Mouse (Mus musculus) bone marrow macrophage, adult 2 months (primary cell): ENCODE measurements around the gene Krt24. TPM values are rescaled to one million over a fixed set of nuclear protein-coding genes. Genes with fewer than 3 reads are reported as not detected.

Experiments used
- H3K27ac ChIP-seq: 2 replicates; pipeline ENCODE4 v1.5.1; 2012; ENCODE audit warnings: low read depth, low read length; ENCODE audit not compliant: insufficient read depth
- H3K4me1 ChIP-seq: 2 replicates; pipeline ENCODE4 v1.6.1; 2012; ENCODE audit warnings: low read length; ENCODE audit not compliant: control insufficient read depth, insufficient read depth
- H3K4me3 ChIP-seq: 2 replicates; pipeline ENCODE4 v1.5.1; 2012; ENCODE audit warnings: mild to moderate bottlenecking, low read length, moderate library complexity; ENCODE audit not compliant: insufficient read depth
- CTCF ChIP-seq: IDR thresholded peaks from 2 replicates; pipeline ENCODE4 v1.5.1; 2012; ENCODE audit warnings: low read depth, mild to moderate bottlenecking, low read length, moderate library complexity
- POLR2A ChIP-seq: IDR thresholded peaks from 2 replicates; pipeline ENCODE4 v1.6.1; 2012; ENCODE audit warnings: mild to moderate bottlenecking, low read depth, low read length, borderline replicate concordance
- polyA plus RNA-seq: library from polyadenylated mRNA; stranded (reverse); fragments of >200 nt; gene quantifications from 2 replicates; pipeline ENCODE4 v1.2.4, GENCODE M21; 2012; ENCODE audit not compliant: missing spikeins, insufficient read depth, insufficient read length

Krt24 gene
- polyA plus RNA-seq, 1 experiment: not detected

- Histone ChIP-seq H3K27ac (no peak overlapping the region), H3K4me1 (no peaks in the 10 kb centered on the region), H3K4me3 (no peak overlapping the region)
- TF ChIP-seq POLR2A (no peak), CTCF (no peak)
Observed at GRCm38 (mm10) chr11:99292846-99293245, 7.8 kb upstream of the Krt24 start.

- TF ChIP-seq POLR2A: no peak
- Histone ChIP-seq H3K4me1 (peaks cover 8% of the 10 kb centered on the region), H3K27ac (no peak overlapping the region), H3K4me3 (no peak overlapping the region)
Observed at GRCm38 (mm10) chr11:99284011-99284410, 1.1 kb downstream of the Krt24 start.

DNA sequence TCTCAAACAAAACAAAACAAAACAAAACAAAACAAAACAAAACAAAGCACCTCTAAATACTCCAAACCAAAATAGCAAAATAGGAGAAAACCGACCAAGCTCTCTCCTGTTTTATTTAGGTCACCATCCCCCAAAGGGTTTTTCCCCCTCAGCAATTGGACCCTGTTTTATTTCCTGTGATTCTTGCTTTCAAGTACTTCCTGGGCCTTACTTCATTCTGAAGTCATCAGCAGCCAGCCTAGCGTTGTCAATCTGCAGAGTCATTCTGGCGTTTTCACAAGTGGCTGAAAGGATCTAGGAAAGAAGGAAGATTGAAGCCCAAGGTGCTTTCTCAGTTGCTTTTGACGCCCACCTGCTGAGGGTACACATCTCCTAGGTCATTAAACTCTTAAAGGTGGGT is 1.7 kb downstream of the Krt24 start:
- TF ChIP-seq CTCF: no peak
- no peak for TF ChIP-seq POLR2A
- Histone ChIP-seq H3K27ac (no peak overlapping the region), H3K4me1 (peaks cover 8% of the 10 kb centered on the region), H3K4me3 (no peak overlapping the region)

- Histone ChIP-seq H3K27ac (no peak overlapping the region), H3K4me1 (peaks cover 8% of the 10 kb centered on the region), H3K4me3 (no peak overlapping the region)
- TF ChIP-seq POLR2A (no peak), CTCF (no peak)
Observed at GRCm38 (mm10) chr11:99281116-99281515, 3.9 kb downstream of the Krt24 start.

GRCm38 (mm10) chr11:99279986-99280385 is 5.1 kb downstream of the Krt24 start:
- peaks cover 8% of the 10 kb centered on the region for H3K4me1 ChIP-seq
- no peak overlapping the region for H3K27ac ChIP-seq
- TF ChIP-seq POLR2A: no peak
- no peak for TF ChIP-seq CTCF
- H3K4me3 ChIP-seq: no peak overlapping the region

DNA sequence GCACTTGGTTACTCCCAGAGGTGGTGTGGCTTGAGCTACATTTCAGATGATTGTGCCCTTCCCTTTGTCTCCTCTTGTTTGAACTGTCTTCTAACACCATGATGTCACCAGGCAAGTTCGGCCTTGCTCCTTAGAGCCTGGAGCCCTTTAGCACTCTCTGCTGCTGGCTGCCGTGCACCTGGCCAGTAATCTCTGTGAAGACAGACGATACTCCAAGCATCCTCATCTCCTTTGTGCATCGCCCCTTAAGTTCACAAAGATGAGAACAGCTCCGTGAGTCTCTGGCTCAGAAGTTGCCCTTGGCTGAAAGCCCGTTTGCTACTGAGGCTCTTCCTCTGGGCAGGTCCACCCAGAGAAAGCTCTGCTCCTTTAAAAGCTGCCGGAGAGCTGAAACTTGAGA is 8.3 kb downstream of the Krt24 start:
- no peak overlapping the region for H3K4me3 ChIP-seq
- peaks cover 3% of the 10 kb centered on the region; the same call in 1 of the 2 replicates for H3K4me1 ChIP-seq
- TF ChIP-seq POLR2A (no peak), CTCF (no peak)
- H3K27ac ChIP-seq: no peak overlapping the region

- TF ChIP-seq CTCF: no peak
- TF ChIP-seq POLR2A: no peak
- Histone ChIP-seq H3K4me3 (no peak overlapping the region), H3K27ac (no peak overlapping the region), H3K4me1 (peaks cover 3% of the 10 kb centered on the region; the same call in 1 of the 2 replicates)
Observed at GRCm38 (mm10) chr11:99275624-99276023, 9.4 kb downstream of the Krt24 start.

DNA sequence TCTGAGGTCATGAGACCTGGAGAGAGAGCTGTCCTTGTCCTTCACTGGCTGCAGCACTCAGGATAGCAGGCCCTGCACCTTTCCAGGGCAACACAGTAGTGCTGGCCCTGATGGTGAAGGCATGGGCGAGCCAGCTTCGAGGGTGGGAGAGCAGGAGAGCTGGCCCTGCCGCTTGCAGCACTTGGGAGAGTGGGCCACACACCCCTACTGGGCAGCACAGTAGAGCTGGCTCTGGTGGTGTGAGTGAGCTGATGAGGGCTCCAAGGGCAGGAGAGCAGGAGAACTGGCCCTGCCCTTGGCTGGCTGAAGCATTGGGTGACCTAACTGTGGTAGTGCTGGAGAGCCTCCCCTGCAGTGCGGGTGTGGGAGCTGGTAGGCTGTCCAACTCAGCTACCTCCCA is 12.3 kb downstream of the Krt24 start:
- no peak for TF ChIP-seq POLR2A
- TF ChIP-seq CTCF: no peak
- Histone ChIP-seq H3K4me1 (no peaks in the 10 kb centered on the region), H3K27ac (no peak overlapping the region), H3K4me3 (no peak overlapping the region)

DNA sequence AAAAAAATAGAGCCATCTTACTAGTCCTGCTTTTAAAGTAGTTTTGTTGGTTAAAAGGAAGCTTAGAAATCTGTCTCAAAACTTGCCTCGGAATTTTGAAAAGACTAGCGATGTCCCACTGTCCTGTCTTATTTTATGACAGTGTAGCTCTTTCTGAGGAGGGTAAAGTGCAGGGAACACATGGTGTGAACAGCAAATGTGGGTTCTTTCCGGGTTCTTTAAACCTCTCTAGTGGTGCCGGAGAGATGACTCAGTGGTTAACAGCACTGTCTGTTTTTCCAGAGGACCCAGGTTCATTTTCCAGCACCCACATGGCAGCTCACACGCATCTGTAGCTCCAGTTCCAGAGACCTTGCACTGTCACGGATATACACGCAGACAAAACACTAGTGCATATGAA is 15.9 kb downstream of the Krt24 start:
- Histone ChIP-seq H3K27ac (no peak overlapping the region), H3K4me1 (no peaks in the 10 kb centered on the region), H3K4me3 (no peak overlapping the region)
- TF ChIP-seq CTCF (no peak), POLR2A (no peak)

DNA sequence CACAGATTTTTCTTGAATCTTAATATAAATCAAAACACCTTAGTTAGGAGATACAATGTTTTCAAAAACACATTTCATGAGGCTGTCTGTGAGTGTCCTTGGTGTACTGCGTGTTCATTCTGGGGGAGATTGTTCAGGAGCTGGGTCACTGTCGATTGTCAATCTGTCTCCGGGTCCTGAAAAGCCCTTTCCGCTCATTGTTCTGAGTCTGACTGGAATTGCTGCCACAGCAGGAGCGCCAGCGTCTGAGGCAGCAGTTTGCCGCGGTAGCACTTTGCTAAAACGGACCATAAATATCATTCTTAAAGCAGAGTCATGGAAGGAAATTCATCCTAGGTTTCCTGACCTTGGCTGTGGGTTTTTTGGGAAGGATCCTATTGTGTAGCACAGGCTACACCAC is 19.3 kb downstream of the Krt24 start:
- no peak overlapping the region for H3K27ac ChIP-seq

GRCm38 (mm10) chr11:99265220-99265619 is 19.8 kb downstream of the Krt24 start:
- Histone ChIP-seq H3K4me1 (no peaks in the 10 kb centered on the region), H3K27ac (no peak overlapping the region), H3K4me3 (no peak overlapping the region)
- TF ChIP-seq CTCF (no peak), POLR2A (no peak)

More for the DNA sequence above, 19.3 kb downstream of the Krt24 start:
- Histone ChIP-seq H3K4me3 (no peak overlapping the region), H3K4me1 (no peaks in the 10 kb centered on the region)
- TF ChIP-seq POLR2A (no peak), CTCF (no peak)
